Mouse (Mus musculus): ENCODE measurements around the gene Gnptab. TPM values are rescaled to one million over a fixed set of nuclear protein-coding genes. Genes with fewer than 3 reads are reported as not detected.

Gene Gnptab
- total RNA-seq, 2 experiments from 2014 or later = 9.2 to 10.3 TPM

DNA sequence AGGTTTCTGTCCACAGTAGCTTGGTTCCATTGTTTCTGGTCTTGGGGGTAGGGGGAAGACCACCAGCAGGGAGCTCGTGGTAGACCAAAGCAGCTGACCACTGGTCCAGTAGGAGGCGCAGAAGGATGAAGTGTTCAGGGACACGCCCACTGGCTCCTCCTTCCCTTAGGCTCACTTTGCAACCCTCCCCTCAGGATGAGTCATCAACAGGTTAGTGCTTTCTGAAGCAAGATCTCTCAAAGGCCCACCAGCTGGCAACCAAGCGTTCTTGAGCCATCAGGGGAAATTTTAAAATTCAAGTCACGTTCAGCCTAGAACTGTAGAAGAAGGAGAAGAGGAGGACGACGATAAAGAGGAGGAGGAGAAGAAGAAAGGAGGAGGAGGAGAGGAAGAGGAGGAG is 112.7 kb downstream of the Gnptab start:
- DNase-seq = no peak
- intact Hi-C loops (cut with DNase I; ENCODE audit: low total_unique reads) = no loop called here

DNA sequence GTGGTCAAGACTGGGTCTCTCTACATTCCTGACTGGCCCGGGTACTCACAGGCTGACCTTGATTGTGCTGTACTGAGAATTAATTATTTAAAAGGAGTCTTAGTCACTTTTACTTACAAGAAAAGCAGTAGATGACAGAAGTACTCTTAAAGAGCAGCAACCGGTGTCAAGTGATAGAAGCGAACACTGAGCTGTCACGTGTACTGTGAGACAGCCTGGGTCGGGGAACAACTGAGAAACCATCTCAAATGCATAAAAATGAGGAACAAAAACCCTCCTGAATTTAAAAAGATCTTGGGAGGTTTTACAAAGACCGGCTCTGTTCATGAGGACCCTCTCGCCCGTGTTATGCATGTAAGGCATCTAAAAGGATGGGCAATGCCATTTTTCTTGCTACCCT is 113.7 kb downstream of the Gnptab start:
- intact Hi-C loops (cut with DNase I; ENCODE audit: low total_unique reads) = no loop called here
- DNase-seq = no peak

DNA sequence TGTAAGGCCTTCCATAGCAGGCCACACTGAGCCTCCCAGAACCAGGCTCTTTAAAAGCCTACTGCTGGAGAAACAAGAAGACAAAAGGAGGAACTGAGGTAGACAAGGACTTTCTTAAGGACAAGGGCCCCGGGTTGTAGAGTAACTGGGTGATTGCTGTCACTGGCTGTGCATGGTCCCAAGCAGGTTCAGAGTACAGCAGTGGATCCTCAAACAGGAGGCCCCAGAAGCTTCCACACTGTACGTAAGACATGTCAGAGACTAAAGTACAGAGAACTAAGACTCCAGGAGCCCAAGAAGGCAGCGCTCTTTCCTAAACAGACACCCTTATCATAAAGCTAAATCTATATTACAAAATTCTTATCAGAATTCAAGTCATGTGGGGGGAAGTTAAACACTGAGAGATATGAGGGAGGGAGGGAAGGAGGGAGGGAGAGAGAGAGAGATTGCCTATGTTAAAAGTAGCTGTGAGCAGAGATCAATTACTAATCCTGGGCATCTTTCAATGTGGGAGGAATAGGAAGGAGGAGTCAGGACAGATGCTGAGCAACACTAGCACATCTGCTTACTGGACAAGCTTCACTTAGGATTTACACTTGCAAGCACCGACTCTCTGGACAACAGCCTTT is 116.1 kb downstream of the Gnptab start:
- DNase-seq = no peak
- intact Hi-C loops (cut with DNase I; ENCODE audit: low total_unique reads) = no loop called here

Other genes starting within 250 kb of the Gnptab start
- under 1 TPM; 0.74 to 0.91 TPM for gene Parpbp, start 232.2 kb upstream of the Gnptab start, total RNA-seq (2021)
- gene Nup37, start 232.1 kb upstream of the Gnptab start, total RNA-seq (2021) = 1 to 10 TPM; 4.5 to 5.4 TPM
- gene Washc3, start 178.0 kb upstream of the Gnptab start, total RNA-seq (2021) = 10 to 100 TPM; 29.1 to 33.3 TPM
- 1 to 10 TPM; 1.3 to 1.7 TPM for gene Dram1, start 52 bp upstream of the Gnptab start, total RNA-seq (2021)
- gene Sycp3, start 80.4 kb downstream of the Gnptab start, total RNA-seq (2021) = not detected
- 10 to 100 TPM; 51.5 to 59.9 TPM for gene Chpt1, start 124.9 kb downstream of the Gnptab start, total RNA-seq (2021)
- 1,000 to 10,000 TPM; 1,223 to 1,292 TPM for gene Mybpc1, start 226.0 kb downstream of the Gnptab start, total RNA-seq (2021)